Mouse (Mus musculus): ENCODE results near the gene Spsb1. TPM values are rescaled to one million over a fixed set of nuclear protein-coding genes. Genes with fewer than 3 reads are reported as not detected.

Spsb1 gene
- polyA plus RNA-seq, 1 experiment from 2014 or later = 7.0 TPM

DNA sequence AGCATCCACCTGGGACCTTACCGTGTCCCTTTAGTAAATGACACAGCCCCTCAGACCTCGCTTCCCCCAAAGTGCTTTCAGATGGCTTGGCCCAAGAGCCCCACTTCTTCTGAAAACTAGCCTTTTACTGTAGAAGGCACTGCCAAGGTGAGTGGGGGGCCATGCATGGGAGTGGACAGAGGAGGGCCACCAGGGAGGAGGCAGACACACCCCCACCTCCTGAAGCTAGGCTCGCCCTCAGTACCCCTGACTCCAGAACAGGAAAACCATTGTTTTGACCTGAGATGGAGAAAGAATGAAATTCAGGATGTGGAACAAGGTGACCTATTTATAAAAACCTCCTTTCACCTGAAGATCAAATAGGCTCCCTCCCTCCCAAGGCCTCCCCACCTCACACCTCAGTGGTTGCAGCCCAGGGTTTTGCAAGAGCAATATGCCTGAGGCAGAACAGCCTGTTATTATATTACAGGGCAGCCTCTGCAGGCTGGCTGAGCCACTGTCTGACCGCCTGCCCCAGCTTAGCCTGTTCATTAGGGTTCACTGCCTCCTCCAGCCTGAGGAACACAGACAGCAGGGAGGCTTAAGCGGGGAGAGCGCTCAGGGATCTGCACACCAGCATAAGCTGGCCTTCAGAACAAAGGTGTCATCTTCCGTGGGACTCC, 41.0 kb downstream of the Spsb1 start:
- WGBS = 74% methylated on average over 7 of the region's 7 CpGs
- Histone ChIP-seq H3K27me3 (ENCODE audit: control insufficient read depth, insufficient read depth, low read length) (no peaks in the 10 kb centered on the region), H3K4me2 (replicated peaks) (no peak overlapping the region), H3K4me1 (replicated peaks; ENCODE audit: control insufficient read depth, insufficient read depth, low read length) (peaks cover 8% of the 10 kb centered on the region; the same call in 1 of the 2 replicates), H3K27ac (0 out of 2 replicates have a peak overlapping the region, but pooled peaks have one; percentile 20), H3K36me3 (replicated peaks; ENCODE audit: control insufficient read depth, insufficient read depth) (no peaks in the 10 kb centered on the region), H3K9ac (no peak overlapping the region), H3K9me3 (ENCODE audit: control insufficient read depth, low read length) (no peaks in the 10 kb centered on the region), H3K4me3 (replicated peaks; ENCODE audit: low read length) (no peak overlapping the region)
- ATAC-seq (ENCODE audit: low FRiP score) (no peak), DNase-seq (ENCODE audit: low spot score) (no peak)

DNA sequence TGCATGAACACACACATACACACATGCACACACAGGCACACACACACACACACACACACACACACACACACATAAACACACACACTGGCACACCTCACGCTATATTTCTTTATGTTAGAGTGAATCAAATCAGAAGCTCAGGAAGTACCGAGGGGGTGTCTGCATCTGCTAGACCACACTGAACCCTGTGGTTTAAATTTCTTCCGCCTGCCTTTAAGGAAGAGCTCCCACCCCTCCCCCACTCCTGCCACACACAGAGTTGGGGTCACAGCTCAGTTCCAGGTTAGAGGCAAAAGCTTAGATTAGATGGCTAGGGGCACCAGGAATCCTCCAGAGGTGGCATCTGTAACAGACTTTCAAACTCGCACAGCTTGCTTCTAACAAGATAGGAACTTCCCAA, 42.4 kb downstream of the Spsb1 start:
- 49% methylated on average over 4 of the region's 4 CpGs for WGBS
- Histone ChIP-seq H3K27me3 (ENCODE audit: control insufficient read depth, insufficient read depth, low read length) (no peaks in the 10 kb centered on the region), H3K4me3 (replicated peaks; ENCODE audit: low read length) (no peak overlapping the region), H3K36me3 (replicated peaks; ENCODE audit: control insufficient read depth, insufficient read depth) (no peaks in the 10 kb centered on the region), H3K4me2 (replicated peaks) (no peak overlapping the region), H3K4me1 (replicated peaks; ENCODE audit: control insufficient read depth, insufficient read depth, low read length) (peaks cover 8% of the 10 kb centered on the region; the same call in 1 of the 2 replicates), H3K9me3 (ENCODE audit: control insufficient read depth, low read length) (no peaks in the 10 kb centered on the region), H3K27ac (no peak overlapping the region), H3K9ac (no peak overlapping the region)
- DNase-seq (ENCODE audit: low spot score) = no peak
- ATAC-seq (ENCODE audit: low FRiP score) = no peak

DNA sequence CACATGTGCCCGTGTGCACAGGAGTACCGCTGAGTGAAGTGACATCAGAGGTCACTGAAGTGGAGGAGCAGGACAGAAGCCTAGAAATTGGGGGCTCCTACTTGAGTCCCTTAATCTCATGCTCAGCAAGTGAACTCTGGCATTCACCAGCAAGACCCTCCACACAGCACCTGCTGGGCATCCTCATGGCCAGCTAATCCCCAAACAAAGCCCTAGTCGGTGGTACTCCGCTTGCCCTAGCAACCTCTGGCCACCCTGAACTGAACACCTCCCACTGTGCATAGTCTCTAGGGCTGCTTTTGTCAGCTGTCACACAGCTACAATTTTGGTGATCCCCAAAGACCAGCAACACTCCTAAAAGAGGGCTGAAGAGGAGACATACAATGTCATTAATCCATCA, 44.3 kb downstream of the Spsb1 start:
- no peak overlapping the region for H3K27ac ChIP-seq
- DNase-seq (ENCODE audit: low spot score) (no peak), ATAC-seq (ENCODE audit: low FRiP score) (no peak)
- peaks cover 8% of the 10 kb centered on the region; the same call in 1 of the 2 replicates for H3K4me1 ChIP-seq (replicated peaks; ENCODE audit: control insufficient read depth, insufficient read depth, low read length)
- no peaks in the 10 kb centered on the region for H3K36me3 ChIP-seq (replicated peaks; ENCODE audit: control insufficient read depth, insufficient read depth)
- no peak overlapping the region for H3K9ac ChIP-seq
- WGBS = 60% methylated on average over 4 of the region's 4 CpGs
- H3K4me3 ChIP-seq (replicated peaks; ENCODE audit: low read length) = no peak overlapping the region
- H3K4me2 ChIP-seq (replicated peaks) = no peak overlapping the region
- no peaks in the 10 kb centered on the region for H3K9me3 ChIP-seq (ENCODE audit: control insufficient read depth, low read length)
- H3K27me3 ChIP-seq (ENCODE audit: control insufficient read depth, insufficient read depth, low read length) = no peaks in the 10 kb centered on the region

DNA sequence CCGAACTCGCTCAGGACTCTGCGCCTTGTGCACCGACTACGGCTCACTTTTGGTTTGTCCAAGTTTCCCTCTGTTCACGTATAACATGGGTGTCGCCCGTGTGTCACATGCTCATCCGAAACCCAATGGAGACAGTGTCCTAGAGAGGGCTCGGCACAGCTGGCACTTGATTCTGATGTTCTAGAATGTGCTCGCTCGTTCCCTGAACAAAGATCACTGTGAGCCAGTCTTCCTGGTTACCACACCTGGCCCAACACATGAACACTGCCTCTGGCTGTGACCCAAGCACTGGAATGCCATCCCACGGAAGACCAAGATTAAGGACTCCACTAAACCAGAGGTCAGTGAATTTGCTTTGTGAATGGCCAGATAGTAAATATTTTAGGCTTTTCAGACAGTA, 45.3 kb downstream of the Spsb1 start:
- no peaks in the 10 kb centered on the region for H3K9me3 ChIP-seq (ENCODE audit: control insufficient read depth, low read length)
- ATAC-seq (ENCODE audit: low FRiP score) (no peak), DNase-seq (ENCODE audit: low spot score) (no peak)
- peaks cover 5% of the 10 kb centered on the region; the same call in 1 of the 2 replicates for H3K4me1 ChIP-seq (replicated peaks; ENCODE audit: control insufficient read depth, insufficient read depth, low read length)
- no peaks in the 10 kb centered on the region for H3K36me3 ChIP-seq (replicated peaks; ENCODE audit: control insufficient read depth, insufficient read depth)
- no peak overlapping the region for H3K4me2 ChIP-seq (replicated peaks)
- H3K9ac ChIP-seq = no peak overlapping the region
- H3K4me3 ChIP-seq (replicated peaks; ENCODE audit: low read length) = no peak overlapping the region
- 94% methylated on average over 13 of the region's 13 CpGs for WGBS
- H3K27ac ChIP-seq = no peak overlapping the region
- no peaks in the 10 kb centered on the region for H3K27me3 ChIP-seq (ENCODE audit: control insufficient read depth, insufficient read depth, low read length)

DNA sequence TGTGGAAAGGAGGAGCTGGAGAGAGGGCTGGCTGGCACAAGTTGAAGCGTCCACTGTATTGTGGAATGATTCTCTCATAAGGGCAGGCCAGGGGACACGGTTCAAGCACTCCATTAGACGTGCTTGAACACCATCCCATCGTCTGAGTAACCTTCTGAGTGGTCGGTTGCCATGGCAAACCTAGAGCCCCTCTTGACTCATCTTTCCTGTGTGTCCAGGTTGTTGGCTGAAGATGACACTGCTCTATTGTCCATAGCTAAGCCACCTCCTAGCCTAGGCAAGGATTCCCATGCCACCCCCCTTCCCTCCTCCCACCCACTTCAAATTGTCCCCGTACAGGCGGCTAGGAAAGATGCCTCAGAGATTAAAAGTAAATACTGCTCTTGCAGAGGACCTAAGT, 45.9 kb downstream of the Spsb1 start:
- Histone ChIP-seq H3K9me3 (ENCODE audit: control insufficient read depth, low read length) (no peaks in the 10 kb centered on the region), H3K27me3 (ENCODE audit: control insufficient read depth, insufficient read depth, low read length) (no peaks in the 10 kb centered on the region), H3K4me2 (replicated peaks) (no peak overlapping the region), H3K4me3 (replicated peaks; ENCODE audit: low read length) (no peak overlapping the region), H3K9ac (no peak overlapping the region), H3K27ac (no peak overlapping the region), H3K36me3 (replicated peaks; ENCODE audit: control insufficient read depth, insufficient read depth) (no peaks in the 10 kb centered on the region), H3K4me1 (replicated peaks; ENCODE audit: control insufficient read depth, insufficient read depth, low read length) (peaks cover under 1% of the 10 kb centered on the region; the same call in 1 of the 2 replicates)
- no peak for ATAC-seq (ENCODE audit: low FRiP score)
- 60% methylated on average over 7 of the region's 7 CpGs for WGBS
- no peak for DNase-seq (ENCODE audit: low spot score)

DNA sequence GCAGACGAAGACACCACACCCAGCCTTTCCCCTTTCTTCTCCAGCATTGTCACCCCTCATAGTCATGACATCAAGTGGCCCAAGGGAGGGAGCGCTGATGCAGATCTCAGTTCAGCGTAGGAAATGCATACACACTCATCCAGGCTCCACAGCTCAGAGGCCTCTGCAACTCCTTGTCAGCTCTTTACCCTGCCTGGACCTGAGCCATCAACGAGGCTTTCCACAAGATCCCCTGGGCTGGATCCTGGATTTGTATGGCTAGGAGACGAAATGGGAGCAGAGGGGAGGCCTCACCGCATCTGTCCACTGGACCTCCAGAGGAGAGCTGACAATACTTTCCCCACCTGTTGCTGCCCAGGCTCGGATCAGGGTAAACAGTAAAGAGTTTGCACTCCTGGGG, 47.2 kb downstream of the Spsb1 start:
- Histone ChIP-seq H3K27me3 (ENCODE audit: control insufficient read depth, insufficient read depth, low read length) (no peaks in the 10 kb centered on the region), H3K4me2 (replicated peaks) (no peak overlapping the region), H3K9me3 (ENCODE audit: control insufficient read depth, low read length) (no peaks in the 10 kb centered on the region), H3K27ac (no peak overlapping the region), H3K4me3 (replicated peaks; ENCODE audit: low read length) (no peak overlapping the region), H3K4me1 (replicated peaks; ENCODE audit: control insufficient read depth, insufficient read depth, low read length) (no peaks in the 10 kb centered on the region; the same call in 1 of the 2 replicates), H3K36me3 (replicated peaks; ENCODE audit: control insufficient read depth, insufficient read depth) (no peaks in the 10 kb centered on the region), H3K9ac (no peak overlapping the region)
- ATAC-seq (ENCODE audit: low FRiP score) (no peak), DNase-seq (ENCODE audit: low spot score) (no peak)
- WGBS = 53% methylated on average over 7 of the region's 7 CpGs

DNA sequence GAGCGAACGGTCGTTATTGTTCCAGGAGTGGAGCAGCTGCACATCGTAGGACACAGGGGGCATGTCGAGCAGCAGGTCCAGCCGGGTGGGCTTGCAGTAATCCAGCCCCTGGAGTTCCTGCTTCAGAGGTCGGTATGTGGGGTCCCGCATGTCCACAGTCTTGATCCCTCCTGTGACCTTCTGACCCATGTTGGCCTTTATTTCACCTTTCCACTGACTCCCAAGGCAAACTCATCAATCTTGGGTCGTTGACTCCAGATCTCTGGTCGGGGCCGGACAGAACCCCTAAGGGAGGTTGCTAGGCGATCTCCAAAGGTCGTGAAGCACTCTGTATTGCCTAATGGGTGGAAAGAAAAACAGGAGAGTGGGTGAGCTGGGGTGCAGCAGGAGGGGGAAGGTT, 47.9 kb downstream of the Spsb1 start:
- Histone ChIP-seq H3K36me3 (replicated peaks; ENCODE audit: control insufficient read depth, insufficient read depth) (no peaks in the 10 kb centered on the region), H3K27me3 (ENCODE audit: control insufficient read depth, insufficient read depth, low read length) (no peaks in the 10 kb centered on the region), H3K4me3 (replicated peaks; ENCODE audit: low read length) (no peak overlapping the region), H3K4me1 (replicated peaks; ENCODE audit: control insufficient read depth, insufficient read depth, low read length) (no peaks in the 10 kb centered on the region), H3K4me2 (replicated peaks) (no peak overlapping the region), H3K9me3 (ENCODE audit: control insufficient read depth, low read length) (no peaks in the 10 kb centered on the region), H3K9ac (no peak overlapping the region), H3K27ac (no peak overlapping the region)
- no peak for ATAC-seq (ENCODE audit: low FRiP score)
- WGBS = 23% methylated on average over 13 of the region's 13 CpGs
- no peak for DNase-seq (ENCODE audit: low spot score)

DNA sequence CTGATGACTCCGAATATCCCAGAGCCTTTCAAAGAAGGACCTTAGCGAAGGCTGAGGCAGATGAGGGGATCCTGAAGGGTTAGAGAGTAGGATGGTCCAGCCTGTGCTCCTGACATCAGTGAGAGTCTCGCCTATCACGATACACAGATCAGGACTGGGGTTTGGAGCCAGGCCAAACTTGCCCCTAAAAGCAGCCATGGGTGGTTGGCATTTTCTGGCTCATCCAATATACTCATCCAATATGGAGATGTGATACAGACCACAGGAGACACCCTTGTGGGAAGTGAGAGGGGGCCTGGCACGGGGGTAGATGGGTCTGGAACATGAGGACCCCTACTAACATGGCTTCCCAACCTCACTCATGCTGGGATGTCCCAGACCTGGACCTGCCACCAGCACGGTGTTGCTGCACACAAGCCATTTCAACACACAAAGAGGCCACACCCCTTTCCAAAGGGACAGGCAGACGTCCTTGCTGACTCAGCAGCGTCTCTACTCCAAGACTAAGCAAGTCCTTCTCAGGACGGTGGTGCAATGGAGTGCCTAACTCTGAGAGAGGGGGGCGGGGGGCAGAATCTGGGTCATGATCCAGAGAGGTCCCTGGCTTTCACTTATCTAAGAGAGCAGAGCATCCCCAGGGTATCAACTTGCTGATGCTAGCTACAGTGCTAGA, 49.4 kb downstream of the Spsb1 start:
- no peaks in the 10 kb centered on the region for H3K4me1 ChIP-seq (replicated peaks; ENCODE audit: control insufficient read depth, insufficient read depth, low read length)
- no peaks in the 10 kb centered on the region for H3K27me3 ChIP-seq (ENCODE audit: control insufficient read depth, insufficient read depth, low read length)
- H3K9ac ChIP-seq = no peak overlapping the region
- H3K27ac ChIP-seq = no peak overlapping the region
- DNase-seq (ENCODE audit: low spot score) (no peak), ATAC-seq (ENCODE audit: low FRiP score) (no peak)
- H3K36me3 ChIP-seq (replicated peaks; ENCODE audit: control insufficient read depth, insufficient read depth) = no peaks in the 10 kb centered on the region
- H3K9me3 ChIP-seq (ENCODE audit: control insufficient read depth, low read length) = no peaks in the 10 kb centered on the region
- 87% methylated on average over 10 of the region's 10 CpGs for WGBS
- no peak overlapping the region for H3K4me3 ChIP-seq (replicated peaks; ENCODE audit: low read length)
- no peak overlapping the region for H3K4me2 ChIP-seq (replicated peaks)

DNA sequence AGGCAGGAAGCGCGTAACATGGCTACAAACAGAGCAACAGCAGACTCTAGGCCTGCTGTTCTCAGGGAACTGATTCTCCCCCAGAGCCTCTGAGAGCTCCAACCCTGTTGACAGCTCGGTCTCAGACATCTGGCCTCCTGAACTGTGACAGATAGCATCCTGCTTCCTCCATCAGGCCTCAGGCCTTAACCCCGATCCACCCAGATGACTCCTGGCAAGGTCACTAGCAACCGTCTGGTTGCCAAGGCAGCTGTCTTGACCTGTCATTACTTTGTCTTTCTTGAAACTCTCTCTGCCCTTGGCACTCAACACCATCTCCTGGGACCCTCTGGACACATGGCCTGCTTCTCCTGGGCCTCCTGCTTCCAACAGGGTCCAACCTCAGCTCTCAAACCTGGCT, 51.8 kb downstream of the Spsb1 start:
- Histone ChIP-seq H3K9me3 (ENCODE audit: control insufficient read depth, low read length) (no peaks in the 10 kb centered on the region), H3K4me3 (replicated peaks; ENCODE audit: low read length) (no peak overlapping the region), H3K36me3 (replicated peaks; ENCODE audit: control insufficient read depth, insufficient read depth) (no peaks in the 10 kb centered on the region), H3K4me2 (replicated peaks) (no peak overlapping the region), H3K9ac (no peak overlapping the region), H3K27me3 (ENCODE audit: control insufficient read depth, insufficient read depth, low read length) (no peaks in the 10 kb centered on the region), H3K4me1 (replicated peaks; ENCODE audit: control insufficient read depth, insufficient read depth, low read length) (no peaks in the 10 kb centered on the region), H3K27ac (no peak overlapping the region)
- ATAC-seq (ENCODE audit: low FRiP score) = no peak
- no peak for DNase-seq (ENCODE audit: low spot score)
- 56% methylated on average over 5 of the region's 5 CpGs for WGBS

All from hindbrain, embryonic 14.5 days (tissue).